Mouse (Mus musculus) heart, embryonic 12.5 days (tissue): ENCODE measurements around the gene Olfr220. TPM values are rescaled to one million over a fixed set of nuclear protein-coding genes. Genes with fewer than 3 reads are reported as not detected.

Experiments used
- ATAC-seq: fragments of 200-750 bp; cut with Nextera tagmentation; 2 replicates; pipeline ENCODE4 v1.8.0; 2017; ENCODE audit warnings: moderate TSS enrichment, moderate library complexity; ENCODE audit not compliant: insufficient number of reproducible peaks, low FRiP score
- H3K27ac ChIP-seq: fragments of 300-500 bp; sonication (generic); 2 replicates; pipeline ENCODE4 v1.5.1; 2016; ENCODE audit warnings: mild to moderate bottlenecking, moderate library complexity; ENCODE audit not compliant: poor library complexity, severe bottlenecking
- H3K27me3 ChIP-seq: fragments of 300-500 bp; sonication (generic); replicated peaks from 2 replicates; pipeline ENCODE4 v1.6.1; 2016; ENCODE audit warnings: mild to moderate bottlenecking, moderate library complexity
- H3K36me3 ChIP-seq: fragments of 300-500 bp; sonication (generic); 2 replicates; pipeline ENCODE4 v1.6.1; 2016; ENCODE audit warnings: mild to moderate bottlenecking, moderate library complexity
- H3K4me1 ChIP-seq: fragments of 300-500 bp; sonication (generic); replicated peaks from 2 replicates; pipeline ENCODE4 v1.6.1; 2016; ENCODE audit warnings: mild to moderate bottlenecking
- H3K4me2 ChIP-seq: fragments of 300-500 bp; sonication (generic); 2 replicates; pipeline ENCODE4 v1.6.1; 2016; ENCODE audit warnings: mild to moderate bottlenecking, moderate library complexity
- H3K4me3 ChIP-seq: fragments of 300-500 bp; sonication (generic); 2 replicates; pipeline ENCODE4 v1.5.1; 2016; ENCODE audit warnings: mild to moderate bottlenecking
- H3K9ac ChIP-seq: fragments of 300-500 bp; sonication (generic); 2 replicates; pipeline ENCODE4 v1.6.1; 2016; ENCODE audit warnings: mild to moderate bottlenecking, moderate library complexity
- H3K9me3 ChIP-seq: fragments of 300-500 bp; sonication (generic); replicated peaks from 2 replicates; pipeline ENCODE4 v1.6.1; 2016; ENCODE audit warnings: mild to moderate bottlenecking, moderate library complexity
- WGBS: fragments of 180-500 bp; shearing (Covaris S2); methylation state at CpG from one replicate; pipeline ENCODE4 v1.1.7; 2016; 5-methylcytosine and 5-hydroxymethylcytosine counted together
- polyA plus RNA-seq: library from polyadenylated mRNA; unstranded; fragments of >200 nt; fragmentation: Nextera tagmentation; extraction: Ambion mirVana; gene quantifications from 2 replicates; pipeline ENCODE4 v1.2.1, GENCODE M21; 2016

Olfr220 gene
- polyA plus RNA-seq, 1 experiment from 2014 or later, result not detected

DNA sequence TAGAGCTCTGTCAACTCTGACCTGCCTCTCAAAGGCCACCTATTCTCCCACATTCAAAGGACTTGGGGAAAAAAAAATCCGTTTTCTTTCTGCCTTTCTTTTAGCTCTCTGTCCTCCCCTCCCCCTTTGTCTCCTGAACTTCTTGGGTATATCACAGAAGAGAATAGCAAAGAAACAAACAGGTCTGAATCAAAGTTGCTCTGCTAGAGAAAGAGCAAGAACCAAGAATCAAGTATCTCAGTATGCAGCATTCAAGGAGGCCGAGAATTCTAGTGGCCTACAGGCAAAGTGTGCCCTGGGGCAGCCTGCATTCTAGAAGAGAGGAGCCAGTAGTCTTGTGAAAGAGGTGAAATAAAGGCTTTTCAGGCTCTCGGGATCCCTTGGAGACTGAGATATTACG is 58.2 kb downstream of the Olfr220 start:
- Histone ChIP-seq H3K4me1 (peaks cover 16% of the 10 kb centered on the region), H3K27me3 (peaks cover 16% of the 10 kb centered on the region), H3K36me3 (no peaks in the 10 kb centered on the region), H3K4me2 (no peak overlapping the region), H3K9me3 (no peaks in the 10 kb centered on the region), H3K9ac (no peak overlapping the region), H3K27ac (no peak overlapping the region), H3K4me3 (no peak overlapping the region)
- 63% methylated on average over 4 of the region's 4 CpGs for WGBS
- ATAC-seq, result no peak

Other genes starting within 250 kb of the Olfr220 start
- not detected in 2 replicates for gene Olfr419, start 190.0 kb upstream of the Olfr220 start, polyA plus RNA-seq
- gene Mptx1, start 111.6 kb upstream of the Olfr220 start, polyA plus RNA-seq, result not detected in 2 replicates
- gene Olfr417, start 77.0 kb upstream of the Olfr220 start, polyA plus RNA-seq, result not detected in 2 replicates
- not detected in 2 replicates for gene Olfr248, start 51.0 kb upstream of the Olfr220 start, polyA plus RNA-seq
- gene Olfr414, start 18.0 kb upstream of the Olfr220 start, polyA plus RNA-seq, result not detected in 2 replicates
- 0.63 and 0.78 TPM in 2 replicates for gene Fmn2, start 59.7 kb downstream of the Olfr220 start, polyA plus RNA-seq